Mouse (Mus musculus) megakaryocyte, embryonic 14.5 days (primary cell): Measurements from ENCODE around the gene Gemin7. TPM values are rescaled to one million over a fixed set of nuclear protein-coding genes. Genes with fewer than 3 reads are reported as not detected.

Experiments used
- H3K27me3 ChIP-seq: replicated peaks from 2 replicates; pipeline ENCODE3; 2012; ENCODE audit warnings: inconsistent platforms
- H3K36me3 ChIP-seq: replicated peaks from 2 replicates; pipeline ENCODE3; 2012; ENCODE audit warnings: low read length, inconsistent platforms, mixed read lengths
- H3K4me1 ChIP-seq: 2 replicates; pipeline ENCODE4 v1.6.1; 2012; ENCODE audit warnings: inconsistent platforms
- H3K4me3 ChIP-seq: replicated peaks from 2 replicates; pipeline ENCODE3; 2012; ENCODE audit warnings: moderate library complexity, mild to moderate bottlenecking, inconsistent platforms
- H3K9me3 ChIP-seq: 2 replicates; pipeline ENCODE4 v1.6.1; 2012; ENCODE audit warnings: inconsistent platforms
- FLI1 ChIP-seq: IDR thresholded peaks from 2 replicates; pipeline ENCODE4 v1.6.1; 2012; ENCODE audit warnings: low read length, inconsistent platforms, mixed read lengths
- GATA1 ChIP-seq: IDR thresholded peaks from 3 replicates; pipeline ENCODE4 v1.6.1; 2012; ENCODE audit warnings: mixed read lengths, low read length, inconsistent platforms, borderline replicate concordance
- polyA plus RNA-seq: library from polyadenylated mRNA; stranded (reverse); fragments of >175 nt; gene quantifications from 2 replicates; pipeline ENCODE4 v1.2.3, GENCODE M21; 2012; ENCODE audit warnings: low replicate concordance; ENCODE audit not compliant: insufficient read depth

Gemin7 gene
- polyA plus RNA-seq, 1 experiment = 69.9 TPM

DNA sequence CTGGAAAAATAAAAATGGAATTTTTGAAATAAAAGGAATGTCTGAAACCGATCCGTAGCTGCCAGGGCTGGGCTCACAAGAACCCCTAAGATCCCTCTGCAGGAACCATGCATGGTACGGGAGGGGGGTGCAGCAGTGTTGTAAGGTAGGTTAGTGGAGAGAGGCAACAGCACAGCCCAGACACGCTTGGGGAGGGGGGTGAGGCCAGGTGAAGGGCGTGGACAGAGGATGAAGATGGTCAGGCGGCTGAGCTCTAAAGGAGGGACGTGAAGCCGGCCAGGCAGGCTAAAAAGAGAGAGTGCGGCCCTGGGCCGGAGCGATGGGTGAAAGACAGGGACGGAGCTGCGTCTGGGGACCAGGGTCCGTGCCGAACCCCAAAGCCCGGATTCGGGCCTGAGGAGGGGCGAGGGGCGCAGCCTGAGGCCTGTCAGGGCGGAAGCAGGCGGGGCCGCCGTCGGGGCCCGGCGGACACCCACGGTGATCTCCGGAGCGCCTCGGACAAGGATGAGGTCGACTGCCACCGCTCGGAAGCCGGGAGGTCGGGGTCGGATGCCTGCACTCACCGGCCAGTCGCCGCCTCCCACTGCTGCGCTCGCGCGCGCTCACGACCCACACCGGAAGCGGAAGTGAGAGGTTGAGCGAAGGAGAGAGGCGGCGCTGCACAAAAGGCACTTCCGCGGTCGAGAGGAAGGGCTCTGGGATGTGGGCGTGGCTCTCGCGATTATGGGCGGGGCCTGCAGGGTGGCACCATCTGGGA lies 26.6 kb upstream of the Gemin7 start, which contains the start of gene Clasrp:
Gene Clasrp, minus strand, starts transcription at position 638 of the 757 bp plus-strand sequence.
- Histone ChIP-seq H3K27me3 (no peaks in the 10 kb centered on the region), H3K36me3 (peaks cover 54% of the 10 kb centered on the region), H3K4me3 (peak within 1 kb of the TSS; percentile 97), H3K9me3 (no peaks in the 10 kb centered on the region), H3K4me1 (peaks cover 49% of the 10 kb centered on the region)
- TF ChIP-seq GATA1 (no peak), FLI1 (peak; percentile 91)

DNA sequence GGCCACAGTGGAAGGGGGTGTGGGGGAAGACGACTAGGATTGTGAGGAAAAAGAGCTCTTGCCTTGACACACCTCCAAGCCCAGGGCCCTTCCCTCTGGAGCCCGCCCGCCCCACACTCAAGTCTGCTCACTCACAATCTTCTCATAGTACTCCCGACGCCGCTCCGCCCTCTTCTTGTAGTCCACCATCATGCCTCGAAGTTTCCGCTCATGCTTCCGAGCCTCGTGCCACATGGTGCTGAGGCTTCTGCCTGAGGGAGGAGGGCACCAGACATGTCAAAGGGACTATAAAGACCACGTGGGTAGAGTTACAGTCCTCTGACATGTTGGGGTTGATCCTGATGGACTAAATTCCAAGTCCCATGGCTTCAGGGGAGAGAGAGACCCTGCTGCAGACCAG lies 25.7 kb upstream of the Gemin7 start:
- TF ChIP-seq GATA1 = no peak
- no peak for TF ChIP-seq FLI1
- H3K36me3 ChIP-seq = peaks cover 64% of the 10 kb centered on the region

DNA sequence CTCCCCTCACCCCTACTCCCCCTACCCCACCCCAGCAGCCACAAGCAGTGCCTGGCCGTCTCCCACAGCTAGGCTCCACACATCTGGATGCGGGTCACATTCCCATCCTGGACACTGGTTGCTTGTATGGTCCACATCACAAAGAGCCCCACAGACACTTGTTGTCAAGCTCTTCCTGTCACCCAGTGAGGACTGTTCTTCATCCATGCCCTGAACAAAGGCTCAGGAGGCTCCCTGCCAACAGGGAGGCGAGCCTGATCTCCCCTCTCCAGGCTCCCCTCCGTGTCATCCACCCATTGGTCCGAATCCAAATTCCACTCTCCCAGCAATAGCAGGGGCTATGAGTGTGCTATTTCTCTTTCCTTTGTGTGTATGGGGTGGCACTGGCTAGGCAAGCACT lies 23.2 kb upstream of the Gemin7 start:
- Histone ChIP-seq H3K27me3 (no peaks in the 10 kb centered on the region), H3K4me3 (peak overlapping the region; percentile 69), H3K4me1 (peaks cover 72% of the 10 kb centered on the region), H3K9me3 (no peaks in the 10 kb centered on the region), H3K36me3 (peaks cover 70% of the 10 kb centered on the region)
- TF ChIP-seq FLI1 (no peak), GATA1 (no peak)

More for the DNA sequence above, 25.7 kb upstream of the Gemin7 start:
- no peaks in the 10 kb centered on the region for H3K9me3 ChIP-seq
- peaks cover 59% of the 10 kb centered on the region for H3K4me1 ChIP-seq
- peak overlapping the region; percentile 97 for H3K4me3 ChIP-seq
- H3K27me3 ChIP-seq = no peaks in the 10 kb centered on the region

DNA sequence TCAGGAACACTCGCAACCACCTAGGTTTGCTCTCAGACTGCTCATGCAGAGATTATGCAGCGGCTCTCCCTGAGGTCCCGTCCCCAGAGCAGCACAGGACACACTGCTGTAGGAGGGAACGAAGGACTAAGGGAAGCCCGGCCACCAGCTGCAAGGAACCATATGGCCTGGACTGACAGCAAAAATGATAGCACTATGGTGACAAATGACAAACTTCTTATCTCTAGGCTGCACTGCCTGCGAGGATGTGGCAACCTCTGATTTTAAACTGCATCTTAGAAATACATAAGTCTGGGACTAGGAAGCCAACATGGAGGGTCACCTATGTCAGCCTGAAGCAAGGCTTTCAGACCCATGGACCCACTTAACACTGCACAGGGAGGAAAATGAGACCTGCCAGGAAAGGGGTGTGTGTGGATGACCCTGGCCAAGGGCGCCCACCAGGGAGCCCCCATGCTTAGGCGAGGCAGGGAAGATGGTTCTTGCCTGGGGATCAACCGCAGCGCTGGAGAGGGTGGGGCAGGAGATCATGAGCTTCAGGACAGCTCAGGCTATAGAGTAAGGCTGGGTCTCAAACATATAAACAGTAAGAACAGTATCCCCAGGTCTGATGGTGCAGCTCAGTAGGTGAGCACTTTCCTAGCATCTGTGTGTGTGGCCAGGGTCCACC lies 15.8 kb upstream of the Gemin7 start:
- Histone ChIP-seq H3K4me1 (peaks cover 83% of the 10 kb centered on the region), H3K36me3 (peaks cover 94% of the 10 kb centered on the region), H3K27me3 (no peaks in the 10 kb centered on the region), H3K9me3 (no peaks in the 10 kb centered on the region), H3K4me3 (no peak overlapping the region)
- no peak for TF ChIP-seq FLI1
- TF ChIP-seq GATA1 = no peak

DNA sequence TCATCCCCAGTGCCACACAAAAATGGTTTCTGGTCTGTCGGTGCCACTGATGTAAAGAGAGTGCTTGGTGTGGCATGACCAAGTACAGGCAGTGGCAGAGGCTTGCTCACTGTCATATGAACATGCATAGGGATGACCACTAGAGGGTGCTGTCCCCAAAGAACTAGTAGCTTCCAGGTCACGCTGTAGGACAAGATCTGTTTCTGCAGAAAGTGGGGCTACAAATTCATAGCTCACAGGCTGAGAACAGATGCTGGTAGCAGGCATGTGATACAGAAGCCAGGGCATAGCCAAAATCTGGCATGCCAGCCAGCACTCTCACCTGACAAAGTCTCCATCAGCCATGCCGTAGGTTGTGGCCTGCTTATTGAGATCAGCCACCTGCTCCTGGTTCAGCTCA lies 12.5 kb upstream of the Gemin7 start:
- Histone ChIP-seq H3K27me3 (no peaks in the 10 kb centered on the region), H3K9me3 (no peaks in the 10 kb centered on the region), H3K4me1 (peaks cover 85% of the 10 kb centered on the region), H3K36me3 (peaks cover 99% of the 10 kb centered on the region), H3K4me3 (no peak overlapping the region)
- TF ChIP-seq GATA1 (no peak), FLI1 (no peak)

DNA sequence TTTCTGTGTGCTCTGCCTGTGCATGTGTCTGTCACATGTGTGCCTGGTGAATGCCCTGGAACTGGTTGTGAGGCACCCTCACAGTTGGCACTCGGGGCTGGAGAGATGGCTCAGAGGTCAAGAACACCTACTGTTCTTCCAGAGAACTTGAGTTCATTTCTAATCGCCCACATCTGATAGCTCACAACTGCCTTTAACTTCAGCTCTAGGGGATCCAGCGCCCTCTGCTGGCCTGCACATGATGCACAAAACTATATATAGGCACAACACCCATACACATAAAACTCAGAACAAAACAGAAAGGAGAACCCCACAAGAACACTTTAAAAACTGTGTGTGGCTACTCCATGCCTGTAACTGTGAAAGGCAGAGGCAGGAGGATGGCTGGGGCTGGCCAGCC lies 11.8 kb upstream of the Gemin7 start:
- Histone ChIP-seq H3K27me3 (no peaks in the 10 kb centered on the region), H3K9me3 (no peaks in the 10 kb centered on the region), H3K36me3 (peaks cover 100% of the 10 kb centered on the region), H3K4me3 (no peak overlapping the region), H3K4me1 (peaks cover 87% of the 10 kb centered on the region)
- TF ChIP-seq GATA1 (no peak), FLI1 (no peak)

DNA sequence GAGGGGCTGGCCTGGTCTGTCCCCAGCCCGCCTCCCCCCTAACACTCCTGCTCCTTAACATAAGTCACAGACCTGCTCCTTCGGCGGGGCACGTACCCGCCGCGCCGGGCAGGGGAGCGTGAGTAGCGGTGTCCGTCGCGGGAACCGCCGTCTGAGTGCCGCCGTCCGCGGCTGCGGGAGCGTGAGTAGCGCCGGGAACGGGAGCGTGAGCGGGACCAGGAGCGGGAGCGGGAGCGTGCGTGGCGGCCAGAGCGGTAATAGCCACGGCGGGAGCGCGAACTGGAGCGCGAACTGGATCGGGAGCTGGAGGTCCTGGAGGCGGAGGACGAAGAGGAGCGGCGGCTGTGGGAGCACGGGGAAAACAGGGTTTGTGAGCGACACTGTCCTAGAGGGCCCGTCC lies 8.9 kb upstream of the Gemin7 start:
- H3K4me3 ChIP-seq = peak overlapping the region; percentile 42
- peaks cover 96% of the 10 kb centered on the region for H3K36me3 ChIP-seq
- TF ChIP-seq FLI1 (no peak), GATA1 (no peak)

DNA sequence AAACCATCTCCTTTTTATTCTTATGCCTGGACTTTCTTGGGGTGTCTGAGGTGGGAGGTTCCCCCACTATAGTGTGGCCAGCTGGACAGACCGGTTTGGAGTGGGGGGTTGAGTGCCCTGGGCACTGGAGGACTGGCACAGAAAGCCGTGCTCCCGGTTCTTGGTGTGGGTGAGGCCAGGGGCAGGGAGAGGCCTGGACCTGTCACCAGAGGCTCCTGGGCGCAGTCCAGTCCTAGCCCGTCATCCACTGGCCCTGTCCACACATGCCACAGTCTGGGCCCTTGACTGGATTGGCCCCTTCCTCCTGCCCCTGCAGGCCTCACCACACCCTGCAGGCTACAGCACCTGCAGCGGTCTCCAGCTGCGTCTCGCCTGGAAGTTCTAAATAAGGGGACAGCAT lies 3.2 kb upstream of the Gemin7 start:
- Histone ChIP-seq H3K9me3 (no peaks in the 10 kb centered on the region), H3K4me1 (peaks cover 88% of the 10 kb centered on the region), H3K36me3 (peaks cover 60% of the 10 kb centered on the region), H3K4me3 (no peak overlapping the region), H3K27me3 (no peaks in the 10 kb centered on the region)
- TF ChIP-seq GATA1 (no peak), FLI1 (no peak)

More for the DNA sequence above, 8.9 kb upstream of the Gemin7 start:
- H3K4me1 ChIP-seq = peaks cover 84% of the 10 kb centered on the region
- no peaks in the 10 kb centered on the region for H3K27me3 ChIP-seq
- H3K9me3 ChIP-seq = no peaks in the 10 kb centered on the region

DNA sequence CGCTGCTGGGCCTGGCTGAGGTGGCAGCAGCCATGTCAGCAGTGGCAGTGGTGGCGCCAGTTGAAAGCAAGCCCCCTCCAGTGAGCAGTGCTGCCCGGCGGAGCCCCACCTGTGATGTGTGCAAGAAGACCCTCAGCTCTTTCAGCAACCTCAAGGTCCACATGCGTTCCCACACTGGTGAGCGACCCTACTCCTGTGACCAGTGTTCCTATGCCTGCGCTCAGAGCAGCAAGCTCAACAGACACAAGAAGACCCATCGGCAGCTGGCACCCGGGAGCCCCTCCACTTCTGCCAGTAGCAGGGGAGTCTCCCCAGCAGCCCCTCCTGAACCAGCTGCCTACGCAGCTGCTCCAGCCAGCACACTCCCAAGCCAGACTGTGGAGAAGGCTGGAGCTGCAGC lies 2.4 kb upstream of the Gemin7 start:
- Histone ChIP-seq H3K4me1 (peaks cover 87% of the 10 kb centered on the region), H3K4me3 (no peak overlapping the region), H3K9me3 (no peaks in the 10 kb centered on the region)

DNA sequence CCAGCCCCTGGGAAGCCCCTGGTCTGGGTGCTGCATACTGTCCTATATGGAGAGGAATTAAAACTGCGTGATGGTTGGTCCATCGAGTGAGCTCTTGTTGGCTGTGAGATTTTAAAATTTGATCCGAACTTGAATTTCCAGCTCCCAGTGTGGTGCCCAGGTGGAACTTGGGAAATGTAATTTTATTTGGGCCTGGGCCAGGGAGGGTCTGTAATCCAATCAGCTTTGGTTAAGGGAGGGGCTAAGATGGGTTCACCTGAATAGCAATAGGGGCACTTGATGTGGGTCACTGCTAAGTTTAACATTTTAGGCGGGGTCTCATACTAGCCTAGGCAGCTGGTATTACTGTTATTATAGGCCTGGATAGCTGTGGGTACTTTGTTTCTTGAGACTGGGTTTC lies 1.0 kb upstream of the Gemin7 start:
- TF ChIP-seq FLI1 (no peak), GATA1 (no peak)
- Histone ChIP-seq H3K4me3 (peak overlapping the region; percentile 95), H3K4me1 (peaks cover 87% of the 10 kb centered on the region), H3K36me3 (peaks cover 38% of the 10 kb centered on the region), H3K27me3 (no peaks in the 10 kb centered on the region), H3K9me3 (no peaks in the 10 kb centered on the region)

More for the DNA sequence above, 2.4 kb upstream of the Gemin7 start:
- Histone ChIP-seq H3K36me3 (peaks cover 51% of the 10 kb centered on the region), H3K27me3 (no peaks in the 10 kb centered on the region)
- TF ChIP-seq FLI1 (no peak), GATA1 (no peak)
